Mouse (Mus musculus) liver, embryonic 14.5 days (tissue): ENCODE results near the gene Fgr. TPM values are rescaled to one million over a fixed set of nuclear protein-coding genes. Genes with fewer than 3 reads are reported as not detected.
A peak's percentile ranks its signal among the peaks of the same experiment; 100 is the strongest.
"Not testable (repeated sequence)": the region's sequence is repeated elsewhere in the genome, so short reads cannot be mapped to it uniquely, and the experiment has no call there.

Experiments
- ATAC-seq: fragments of 200-750 bp; cut with Nextera tagmentation; 2 replicates; pipeline ENCODE4 v1.8.0; 2017; ENCODE audit warnings: moderate number of reproducible peaks, mild to moderate bottlenecking, moderate library complexity; ENCODE audit not compliant: insufficient read depth
- DNase-seq, 3 experiments: peaks; one replicate each; pipeline ENCODE4 v3.0.0-alpha.2; 2012 to 2013; ENCODE audit warnings: low read depth in 3 of 3, low spot score in 3 of 3
- H3K27ac ChIP-seq: fragments of 300-500 bp; sonication (generic); 2 replicates; pipeline ENCODE4 v1.5.1; 2014; ENCODE audit warnings: moderate library complexity, mild to moderate bottlenecking, control low read depth, inconsistent platforms
- H3K27me3 ChIP-seq: fragments of 300-500 bp; sonication (generic); 2 replicates; pipeline ENCODE4 v1.6.1; 2014; ENCODE audit warnings: mild to moderate bottlenecking, low read length, moderate library complexity; ENCODE audit not compliant: control insufficient read depth, insufficient read depth
- H3K36me3 ChIP-seq: fragments of 300-500 bp; sonication (generic); replicated peaks from 2 replicates; pipeline ENCODE4 v1.6.1; 2014; ENCODE audit warnings: low read depth; ENCODE audit not compliant: control insufficient read depth, insufficient read depth
- H3K4me1 ChIP-seq, 2 experiments: fragments of 200-500 bp in 1 of 2; fragments of 300-500 bp in 1 of 2; sonication (generic) in 1 of 2; replicated peaks; 2 replicates each; pipeline ENCODE4 v1.6.1; 2012 to 2014; ENCODE audit warnings: antibody characterized with exemption in 1 of 2, inconsistent platforms in 1 of 2, low read length in 1 of 2; ENCODE audit not compliant: control insufficient read depth in 2 of 2, insufficient read depth in 2 of 2
- H3K4me2 ChIP-seq: fragments of 300-500 bp; sonication (generic); 2 replicates; pipeline ENCODE4 v1.6.1; 2014; ENCODE audit warnings: low read depth, mild to moderate bottlenecking, control low read depth, moderate library complexity
- H3K4me3 ChIP-seq, 2 experiments: fragments of 200-500 bp in 1 of 2; fragments of 300-500 bp in 1 of 2; sonication (generic) in 1 of 2; 2 replicates each; pipeline ENCODE4 v1.5.1; 2012 to 2014; ENCODE audit warnings: low read depth in 2 of 2, low read length in 2 of 2, mild to moderate bottlenecking in 2 of 2, control low read depth in 1 of 2, inconsistent platforms in 1 of 2, moderate library complexity in 1 of 2; ENCODE audit not compliant: insufficient read depth in 1 of 2
- H3K9ac ChIP-seq: fragments of 300-500 bp; sonication (generic); replicated peaks from 2 replicates; pipeline ENCODE4 v1.6.1; 2014; ENCODE audit warnings: mild to moderate bottlenecking, control low read depth, moderate library complexity
- H3K9me3 ChIP-seq: fragments of 300-500 bp; sonication (generic); 2 replicates; pipeline ENCODE4 v1.6.1; 2016; ENCODE audit warnings: low read length, mixed read lengths; ENCODE audit not compliant: control insufficient read depth
- CTCF ChIP-seq: IDR thresholded peaks from 2 replicates; pipeline ENCODE4 v1.5.1; 2016; ENCODE audit warnings: antibody characterized with exemption, low read depth, control low read depth
- EP300 ChIP-seq: IDR thresholded peaks from 2 replicates; pipeline ENCODE4 v1.6.1; 2016; ENCODE audit warnings: antibody characterized with exemption, low read depth
- WGBS: fragments of 180-500 bp; shearing (Covaris S2); extraction: QIAGEN DNeasy Blood & Tissue Kit; methylation state at CpG from one replicate; pipeline ENCODE4 v1.1.7; 2014; ENCODE audit not compliant: insufficient replicate concordance; 5-methylcytosine and 5-hydroxymethylcytosine counted together
- polyA plus RNA-seq, 2 experiments: library from polyadenylated mRNA; depleted of rRNA in 1 of 2; stranded (reverse) in 1 of 2; unstranded in 1 of 2; fragments of >200 nt; fragmentation: Nextera tagmentation in 1 of 2; extraction: Ambion mirVana in 1 of 2; gene quantifications; 2 replicates each; pipeline versions ENCODE4 v1.2.1 to v1.2.3; 2012 to 2014

The Fgr gene
- polyA plus RNA-seq (2012; rRNA removed): 0.79 and 1.0 TPM in 2 replicates
- 0.57 and 0.75 TPM in 2 replicates for polyA plus RNA-seq (2014; fragmentation: Nextera tagmentation; extraction: Ambion mirVana)

- Histone ChIP-seq H3K36me3 (no peaks in the 10 kb centered on the region), H3K27me3 (peaks cover 37% of the 10 kb centered on the region), H3K4me3 (peak within 1 kb of the TSS in 1 of 2 experiments; percentile 5; a peak in 1 of 4 replicates), H3K9ac (no peak within 1 kb of the TSS), H3K4me1 (peaks cover 0 to 11% of the 10 kb centered on the region in 2 experiments; a peak in 2 of 4 replicates), H3K4me2 (peak within 1 kb of the TSS; percentile 32), H3K27ac (no peak within 1 kb of the TSS), H3K9me3 (no peaks in the 10 kb centered on the region)
- ATAC-seq: no peak
- no peak for DNase-seq
- WGBS: 3% methylated on average over 21 of the region's 21 CpGs
- TF ChIP-seq EP300 (no peak), CTCF (no peak)
Measured at GRCm38 (mm10) chr4:132973814-132974398, at the start of gene Fgr. Gene Fgr (plus strand): TSS chr4:132974095.

DNA sequence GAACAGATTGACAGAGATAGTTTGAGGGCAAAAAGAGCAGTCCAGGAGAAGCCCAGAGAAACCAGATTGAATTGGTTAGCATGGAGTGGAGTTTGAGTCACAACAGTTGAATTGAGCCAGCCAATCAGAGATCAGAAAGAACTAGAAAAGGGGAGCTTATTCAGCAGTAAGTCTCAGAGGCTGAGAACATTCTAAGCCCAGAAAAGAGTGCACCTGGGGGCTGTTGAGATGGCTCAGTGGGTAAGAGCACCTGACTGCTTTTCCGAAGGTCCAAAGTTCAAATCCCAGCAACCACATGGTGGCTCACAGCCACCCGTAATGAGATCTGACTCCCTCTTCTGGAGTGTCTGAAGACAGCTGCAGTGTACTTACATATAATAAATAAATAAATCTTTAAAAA lies 47.4 kb upstream of the Fgr start:
- ATAC-seq, H3K36me3 ChIP-seq, H3K4me2 ChIP-seq: not testable (repeated sequence)

DNA sequence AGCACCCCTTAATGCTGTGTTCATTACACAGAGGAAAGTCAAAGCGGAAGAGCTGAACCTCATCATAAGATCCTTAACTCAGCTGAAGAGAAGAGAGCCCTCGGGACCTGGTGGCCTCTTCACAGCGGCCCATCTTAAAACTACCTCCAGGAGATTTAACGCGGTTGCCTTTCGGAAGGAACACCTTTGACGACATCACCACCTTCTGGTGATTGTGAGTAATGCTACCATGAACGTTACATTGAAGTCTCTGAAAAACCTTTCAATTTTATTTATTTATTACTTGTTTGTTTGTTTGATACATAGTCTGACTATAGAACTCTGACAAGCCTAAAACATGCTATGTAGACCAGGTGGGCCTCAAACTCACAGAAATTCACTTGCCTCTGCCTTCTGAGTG lies 43.1 kb upstream of the Fgr start:
- Histone ChIP-seq H3K4me2 (no peak overlapping the region), H3K9ac (no peak overlapping the region), H3K4me3 (no peak overlapping the region), H3K9me3 (no peaks in the 10 kb centered on the region), H3K27me3 (no peaks in the 10 kb centered on the region), H3K27ac (no peak overlapping the region), H3K36me3 (no peaks in the 10 kb centered on the region), H3K4me1 (peaks cover 0 to 6% of the 10 kb centered on the region in 2 experiments; a peak in 1 of 4 replicates)
- DNase-seq: peak in 2 of 3 experiments; percentile 48 to 53
- TF ChIP-seq CTCF: peak; percentile 77
- no peak for TF ChIP-seq EP300
- ATAC-seq: no peak
- 7% methylated on average over 8 of the region's 8 CpGs for WGBS

More for the DNA sequence above, 47.4 kb upstream of the Fgr start:
- not testable (repeated sequence) for DNase-seq, H3K27ac ChIP-seq, H3K9me3 ChIP-seq, H3K9ac ChIP-seq, H3K4me3 ChIP-seq, H3K27me3 ChIP-seq
- H3K4me1 ChIP-seq: peaks cover 9 to 10% of the 10 kb centered on the region in 2 experiments
- WGBS: 52% methylated on average over 2 of the region's 2 CpGs

GRCm38 (mm10) chr4:132932752-132933404 lies 41.0 kb upstream of the Fgr start:
- 58% methylated on average over 4 of the region's 4 CpGs for WGBS
- no peaks in the 10 kb centered on the region for H3K36me3 ChIP-seq
- TF ChIP-seq CTCF (no peak), EP300 (no peak)
- H3K4me2 ChIP-seq: no peak overlapping the region
- no peaks in the 10 kb centered on the region for H3K27me3 ChIP-seq
- no peaks in the 10 kb centered on the region for H3K9me3 ChIP-seq
- peaks cover 0 to 8% of the 10 kb centered on the region in 2 experiments; a peak in 1 of 4 replicates for H3K4me1 ChIP-seq
- ATAC-seq (no peak), DNase-seq (no peak)
- no peak overlapping the region for H3K9ac ChIP-seq
- no peak overlapping the region for H3K4me3 ChIP-seq
- H3K27ac ChIP-seq: no peak overlapping the region

GRCm38 (mm10) chr4:132934639-132935038 lies 39.3 kb upstream of the Fgr start:
- no peak for ATAC-seq
- Histone ChIP-seq H3K27ac (no peak overlapping the region), H3K9me3 (no peaks in the 10 kb centered on the region), H3K27me3 (no peaks in the 10 kb centered on the region; the same call in 1 of the 2 replicates), H3K36me3 (no peaks in the 10 kb centered on the region), H3K4me1 (peaks cover 0 to 10% of the 10 kb centered on the region in 2 experiments; a peak in 1 of 4 replicates), H3K4me2 (no peak overlapping the region), H3K9ac (no peak overlapping the region), H3K4me3 (no peak overlapping the region)
- 48% methylated on average over 7 of the region's 7 CpGs for WGBS
- DNase-seq: no peak
- TF ChIP-seq CTCF: no peak
- no peak for TF ChIP-seq EP300
